Mouse (Mus musculus) spleen, adult 2 months (tissue): Measurements from ENCODE around the gene Ormdl3.
"Not testable (repeated sequence)": the region's sequence is repeated elsewhere in the genome, so short reads cannot be mapped to it uniquely, and the experiment has no call there.

Experiments used
- CTCF ChIP-seq: fragments of 200-500 bp; IDR thresholded peaks from 2 replicates; pipeline ENCODE4 v1.5.1; 2011; ENCODE audit warnings: mild to moderate bottlenecking, inconsistent platforms; ENCODE audit not compliant: insufficient read depth, insufficient read length, insufficient replicate concordance; ENCODE audit errors: extremely low read depth
- POLR2A ChIP-seq: fragments of 200-500 bp; IDR thresholded peaks from 2 replicates; pipeline ENCODE4 v1.6.1; 2011; ENCODE audit warnings: low read depth, low read length, inconsistent platforms

DNA sequence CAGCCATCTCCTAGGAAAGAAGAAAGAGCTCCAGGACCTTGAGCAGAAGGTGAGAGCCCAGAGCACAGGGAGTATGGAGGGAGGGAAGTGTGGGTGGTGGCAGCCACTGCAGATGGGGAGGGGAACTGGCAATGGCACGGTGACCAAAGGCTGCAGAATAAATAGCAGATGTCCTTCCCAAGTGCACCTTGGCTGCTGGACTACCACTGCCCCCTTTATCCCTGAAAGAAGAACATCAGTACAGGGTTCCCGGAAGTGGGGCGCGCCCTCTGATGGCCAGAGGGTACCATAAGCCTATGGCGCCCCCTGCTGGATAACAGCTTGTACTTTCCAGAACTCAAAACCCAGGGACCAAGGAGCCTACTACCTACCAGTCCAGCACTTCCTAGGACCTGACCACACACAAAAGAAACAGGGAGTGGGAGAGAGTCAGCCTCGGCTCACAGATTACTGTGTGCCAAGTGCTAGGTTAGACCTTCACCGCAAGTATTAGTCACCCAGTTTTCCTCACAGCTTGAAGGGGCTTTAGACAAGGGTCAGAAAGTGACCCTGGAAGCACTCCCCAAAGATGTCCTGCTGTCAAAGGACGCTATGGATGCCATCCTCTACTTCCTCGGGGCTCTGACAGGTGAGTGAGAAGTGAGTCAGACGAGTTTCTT, 48.3 kb upstream of the Ormdl3 start:
- TF ChIP-seq POLR2A, CTCF: not testable (repeated sequence)
